Mouse (Mus musculus): ENCODE results near the gene Slc4a1. TPM values are rescaled to one million over a fixed set of nuclear protein-coding genes. Genes with fewer than 3 reads are reported as not detected.
"Not testable (repeated sequence)": the region's sequence is repeated elsewhere in the genome, so short reads cannot be mapped to it uniquely, and the experiment has no call there.

Slc4a1 gene
- polyA plus RNA-seq, 1 experiment from 2014 or later = 2.5 TPM

DNA sequence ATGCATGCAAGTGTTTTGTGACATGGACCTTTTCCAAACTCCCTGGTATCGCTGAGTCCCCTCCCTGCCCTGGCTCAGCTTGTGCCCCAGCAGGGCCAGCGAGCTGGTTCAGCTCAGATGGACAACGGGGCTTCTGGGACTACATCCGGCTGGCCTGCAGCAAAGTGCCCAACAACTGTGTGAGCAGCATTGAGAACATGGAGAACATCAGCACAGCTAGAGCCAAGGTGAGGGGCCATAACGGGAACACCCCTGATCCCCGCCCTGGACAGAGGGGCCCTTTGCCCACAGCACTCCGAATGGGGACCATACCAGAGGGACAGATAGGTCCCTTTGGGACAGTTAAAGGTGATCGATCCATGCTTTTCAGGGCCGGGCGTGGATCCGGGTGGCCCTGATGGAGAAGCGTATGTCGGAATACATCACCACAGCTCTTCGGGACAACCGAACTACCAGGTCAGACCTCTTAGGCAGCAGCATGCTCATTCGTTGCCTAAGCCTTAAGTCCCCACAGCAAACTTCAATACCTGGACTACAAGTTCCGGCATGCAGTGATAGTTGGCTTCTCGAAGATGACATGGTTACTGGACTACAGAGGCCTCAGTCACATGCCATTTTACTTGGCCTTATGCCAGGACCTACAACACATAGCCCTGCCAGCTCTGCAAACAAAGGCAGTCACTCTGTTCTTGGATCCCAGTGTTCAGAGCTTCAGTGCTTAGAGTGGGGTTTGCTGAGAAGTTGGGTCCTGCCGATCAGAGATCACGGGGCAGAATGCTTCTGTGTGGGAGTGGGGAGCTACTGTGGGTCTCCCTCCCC lies 32.2 kb upstream of the Slc4a1 start:
- Histone ChIP-seq H3K9ac (replicated peaks) (no peak overlapping the region), H3K9me3 (replicated peaks) (no peaks in the 10 kb centered on the region), H3K27ac (replicated peaks) (0 out of 2 replicates have a peak overlapping the region, but pooled peaks have one; percentile 6), H3K4me2 (no peak overlapping the region), H3K36me3 (peaks cover 42% of the 10 kb centered on the region), H3K4me1 (peaks cover 63% of the 10 kb centered on the region), H3K4me3 (replicated peaks) (no peak overlapping the region), H3K27me3 (replicated peaks) (0 out of 2 replicates have a peak, but pooled peaks cover 4% of the 10 kb centered on the region)
- WGBS = 72% methylated on average over 20 of the region's 20 CpGs
- ATAC-seq (ENCODE audit: low FRiP score) = no peak

GRCm38 (mm10) chr11:102396671-102397141 lies 30.7 kb upstream of the Slc4a1 start:
- no peak for ATAC-seq (ENCODE audit: low FRiP score)
- Histone ChIP-seq H3K4me2 (peak overlapping the region; percentile 92), H3K4me3 (replicated peaks) (peak overlapping the region; percentile 81), H3K4me1 (peaks cover 71% of the 10 kb centered on the region), H3K9me3 (replicated peaks) (no peaks in the 10 kb centered on the region), H3K9ac (replicated peaks) (peak overlapping the region; percentile 93), H3K27ac (replicated peaks) (peak overlapping the region; percentile 98), H3K27me3 (replicated peaks) (0 out of 2 replicates have a peak, but pooled peaks cover 4% of the 10 kb centered on the region), H3K36me3 (peaks cover 27% of the 10 kb centered on the region)
- 56% methylated on average over 7 of the region's 7 CpGs for WGBS

- Histone ChIP-seq H3K27me3 (replicated peaks) (0 out of 2 replicates have a peak, but pooled peaks cover 4% of the 10 kb centered on the region), H3K27ac (replicated peaks) (peak overlapping the region; percentile 98), H3K4me2 (peak overlapping the region; percentile 92), H3K4me1 (peaks cover 71% of the 10 kb centered on the region), H3K9me3 (replicated peaks) (no peaks in the 10 kb centered on the region), H3K9ac (replicated peaks) (peak overlapping the region; percentile 93), H3K36me3 (peaks cover 23% of the 10 kb centered on the region), H3K4me3 (replicated peaks) (peak overlapping the region; percentile 81)
- WGBS = 42% methylated on average over 6 of the region's 6 CpGs
- no peak for ATAC-seq (ENCODE audit: low FRiP score)
Observed at GRCm38 (mm10) chr11:102396263-102396662, 30.3 kb upstream of the Slc4a1 start.

- H3K36me3 ChIP-seq = peaks cover 13% of the 10 kb centered on the region; the same call in 1 of the 2 replicates
- no peak for ATAC-seq (ENCODE audit: low FRiP score)
- H3K27ac ChIP-seq (replicated peaks) = peak overlapping the region; percentile 98
- H3K9ac ChIP-seq (replicated peaks) = peak overlapping the region; percentile 93
- no peaks in the 10 kb centered on the region for H3K9me3 ChIP-seq (replicated peaks)
- 4% methylated on average over 5 of the region's 5 CpGs for WGBS
- H3K4me1 ChIP-seq = peaks cover 71% of the 10 kb centered on the region
- peak overlapping the region; percentile 81 for H3K4me3 ChIP-seq (replicated peaks)
- peak overlapping the region; percentile 92 for H3K4me2 ChIP-seq
- 0 out of 2 replicates have a peak, but pooled peaks cover 4% of the 10 kb centered on the region for H3K27me3 ChIP-seq (replicated peaks)
Observed at GRCm38 (mm10) chr11:102395250-102395649, 29.2 kb upstream of the Slc4a1 start.

GRCm38 (mm10) chr11:102394421-102395124 lies 28.6 kb upstream of the Slc4a1 start:
- Histone ChIP-seq H3K4me3 (replicated peaks) (peak overlapping the region; percentile 81), H3K27ac (replicated peaks) (peak overlapping the region; percentile 98), H3K36me3 (peaks cover 8% of the 10 kb centered on the region; the same call in 1 of the 2 replicates), H3K4me2 (peak overlapping the region; percentile 92), H3K9me3 (replicated peaks) (no peaks in the 10 kb centered on the region), H3K27me3 (replicated peaks) (0 out of 2 replicates have a peak, but pooled peaks cover 2% of the 10 kb centered on the region), H3K9ac (replicated peaks) (peak overlapping the region; percentile 93), H3K4me1 (peaks cover 66% of the 10 kb centered on the region)
- WGBS = 47% methylated on average over 9 of the region's 9 CpGs
- no peak for ATAC-seq (ENCODE audit: low FRiP score)

DNA sequence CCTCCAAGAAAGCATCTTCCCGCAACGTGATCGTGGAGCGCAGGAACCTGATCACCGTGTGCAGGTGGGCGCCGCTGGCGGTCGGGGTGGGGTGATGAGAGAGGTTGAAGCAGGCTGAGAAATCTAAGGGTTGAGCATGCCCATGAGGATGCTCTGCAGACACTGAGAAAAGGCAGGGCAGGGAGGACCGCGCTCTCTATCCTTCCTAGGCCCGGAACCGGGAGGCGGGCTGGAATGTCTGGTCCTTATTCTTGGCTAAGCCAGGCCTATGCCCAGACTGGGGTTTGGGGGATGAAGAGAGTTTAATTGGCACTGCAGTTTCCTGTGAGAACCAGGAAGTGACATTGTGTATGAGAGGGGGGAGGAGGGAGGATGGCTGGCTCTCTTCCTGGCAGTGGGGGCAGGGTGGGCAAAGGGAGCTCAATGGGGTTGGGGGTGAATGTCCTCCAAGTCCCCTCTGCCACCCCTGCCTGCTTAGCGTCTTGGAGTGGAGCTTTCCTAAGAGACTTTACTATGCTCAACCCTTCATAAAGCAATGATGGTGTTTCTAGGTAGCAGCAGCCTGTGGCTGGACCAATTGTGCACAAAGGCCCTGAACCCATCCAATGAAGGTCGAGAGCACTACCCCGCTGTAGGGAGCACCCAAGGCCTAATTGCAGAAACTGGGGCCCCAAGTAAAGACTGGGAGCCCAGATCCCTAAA lies 27.9 kb upstream of the Slc4a1 start:
- Histone ChIP-seq H3K9ac (replicated peaks) (peak overlapping the region; percentile 93), H3K27me3 (replicated peaks) (no peaks in the 10 kb centered on the region), H3K4me3 (replicated peaks) (peak overlapping the region; percentile 81), H3K36me3 (peaks cover 6% of the 10 kb centered on the region; the same call in 1 of the 2 replicates), H3K4me1 (peaks cover 60% of the 10 kb centered on the region), H3K27ac (replicated peaks) (peak overlapping the region; percentile 98), H3K9me3 (replicated peaks) (no peaks in the 10 kb centered on the region), H3K4me2 (peak overlapping the region; percentile 92)
- ATAC-seq (ENCODE audit: low FRiP score) = peak; percentile 82
- WGBS = 5% methylated on average over 16 of the region's 17 CpGs

- peak; percentile 90 for ATAC-seq (ENCODE audit: low FRiP score)
- Histone ChIP-seq H3K4me1 (peaks cover 54% of the 10 kb centered on the region), H3K4me2 (peak within 1 kb of the TSS; percentile 92), H3K9ac (replicated peaks) (peak within 1 kb of the TSS; percentile 93), H3K27me3 (replicated peaks) (no peaks in the 10 kb centered on the region), H3K36me3 (0 out of 2 replicates have a peak, but pooled peaks cover 2% of the 10 kb centered on the region), H3K9me3 (replicated peaks) (no peaks in the 10 kb centered on the region), H3K4me3 (replicated peaks) (peak within 1 kb of the TSS; percentile 81), H3K27ac (replicated peaks) (peak within 1 kb of the TSS; percentile 98)
- WGBS = under 1% methylated on average over 32 of the region's 34 CpGs
Observed at GRCm38 (mm10) chr11:102393238-102393634, 27.2 kb upstream of the Slc4a1 start, which contains the start of gene Rundc3a. Gene Rundc3a (plus strand): TSS chr11:102393403.

DNA sequence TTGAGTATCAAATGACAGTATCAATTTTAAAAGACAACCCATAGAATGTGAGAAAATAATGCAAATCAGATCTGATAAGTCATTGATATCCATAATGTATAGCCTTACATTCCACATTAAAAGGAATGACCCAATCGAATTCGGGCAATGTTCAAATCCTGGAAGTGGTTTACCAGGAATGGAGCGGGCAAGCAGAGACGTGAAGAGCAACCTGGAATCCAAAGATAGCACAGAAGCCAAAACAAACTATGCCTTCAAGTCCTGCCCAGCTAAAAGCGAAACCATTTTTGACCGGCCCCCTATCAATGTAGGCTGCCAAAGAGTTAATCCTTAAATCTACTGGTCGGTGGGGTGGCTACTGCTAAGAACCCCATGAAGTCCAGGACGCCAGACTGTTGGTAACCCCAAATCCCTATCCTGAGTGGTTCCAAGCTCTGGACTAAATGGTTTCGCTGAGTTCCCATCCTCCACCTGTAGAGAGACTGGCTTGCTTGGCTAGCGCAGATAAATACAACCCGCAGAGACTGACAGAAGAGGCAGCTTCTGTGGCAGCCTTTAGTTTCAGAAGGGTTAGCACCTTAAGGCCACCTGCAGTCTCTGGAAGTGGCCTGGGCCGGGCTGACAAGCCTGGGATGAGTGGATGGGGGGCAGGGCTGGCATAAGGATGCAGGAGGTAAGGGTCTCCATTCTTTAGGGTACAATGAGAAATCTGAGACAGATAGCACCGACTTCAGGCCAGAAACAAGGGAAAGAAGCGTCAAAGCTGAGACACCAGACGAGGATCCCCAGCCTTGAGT lies 26.6 kb upstream of the Slc4a1 start:
- Histone ChIP-seq H3K4me1 (peaks cover 48% of the 10 kb centered on the region), H3K4me2 (peak overlapping the region; percentile 92), H3K9ac (replicated peaks) (peak overlapping the region; percentile 93), H3K27ac (replicated peaks) (peak overlapping the region; percentile 98), H3K9me3 (replicated peaks) (no peaks in the 10 kb centered on the region), H3K4me3 (replicated peaks) (peak overlapping the region; percentile 81), H3K27me3 (replicated peaks) (no peaks in the 10 kb centered on the region), H3K36me3 (no peaks in the 10 kb centered on the region)
- 18% methylated on average over 15 of the region's 15 CpGs for WGBS
- peak; percentile 46 for ATAC-seq (ENCODE audit: low FRiP score)

- H3K4me3 ChIP-seq (replicated peaks); ATAC-seq (ENCODE audit: low FRiP score); H3K9ac ChIP-seq (replicated peaks); H3K4me2 ChIP-seq; H3K27ac ChIP-seq (replicated peaks); H3K36me3 ChIP-seq; H3K27me3 ChIP-seq (replicated peaks); H3K9me3 ChIP-seq (replicated peaks): not testable (repeated sequence)
- WGBS = 93% methylated on average over 4 of the region's 5 CpGs
- H3K4me1 ChIP-seq = peaks cover 16% of the 10 kb centered on the region
Observed at GRCm38 (mm10) chr11:102389436-102389835, 23.4 kb upstream of the Slc4a1 start.

GRCm38 (mm10) chr11:102386121-102386520 lies 20.1 kb upstream of the Slc4a1 start:
- no peaks in the 10 kb centered on the region for H3K9me3 ChIP-seq (replicated peaks)
- WGBS = 74% methylated on average over 5 of the region's 5 CpGs
- no peak overlapping the region for H3K4me2 ChIP-seq
- H3K27me3 ChIP-seq (replicated peaks) = no peaks in the 10 kb centered on the region
- H3K4me3 ChIP-seq (replicated peaks) = no peak overlapping the region
- H3K27ac ChIP-seq (replicated peaks) = no peak overlapping the region
- 0 out of 2 replicates have a peak, but pooled peaks cover 3% of the 10 kb centered on the region for H3K4me1 ChIP-seq
- no peaks in the 10 kb centered on the region for H3K36me3 ChIP-seq
- ATAC-seq (ENCODE audit: low FRiP score) = no peak
- no peak overlapping the region for H3K9ac ChIP-seq (replicated peaks)
